Comparison of ENCODE assay signal across 12 mouse cellular contexts in the genomic region with DNA sequence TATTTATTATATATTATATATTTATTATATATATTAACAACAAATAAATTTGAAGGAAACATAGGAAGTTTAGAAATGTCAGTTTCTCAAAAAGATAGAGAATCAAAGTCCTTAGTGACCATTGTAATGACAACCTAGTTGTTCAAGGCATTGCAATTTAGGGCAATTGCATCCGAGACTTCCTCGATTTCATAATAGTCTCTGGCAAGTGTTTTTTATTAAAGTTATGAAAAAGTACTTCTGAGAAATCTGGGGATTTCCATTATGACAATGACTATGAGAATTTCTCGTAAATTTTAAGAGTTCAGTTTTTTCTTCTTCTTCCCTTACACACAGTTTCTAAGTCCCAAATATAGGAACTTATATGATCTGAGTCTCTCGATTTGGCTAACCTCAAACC.
"Had no signal": no experiment of that assay in that cellular context is flagged by ENCODE, and none has a peak within 500 bp of the region (broad histone marks: within the 10 kb centered on the region; RNA-seq: fewer than 3 reads in every experiment).

No protein-coding gene starts in this region.

- H3K4me1 ChIP-seq: midbrain, embryonic 13.5 days; midbrain, embryonic 15.5 days; neural tube, embryonic 12.5 days had no signal

- H3K36me3 ChIP-seq: liver, embryonic 15.5 days; midbrain, embryonic 13.5 days; midbrain, embryonic 15.5 days; neural tube, embryonic 12.5 days; stomach, embryonic 15.5 days had no signal

- H3K9me3 ChIP-seq: liver, embryonic 15.5 days; megakaryocyte, embryonic 14.5 days; midbrain, embryonic 13.5 days; midbrain, embryonic 15.5 days; neural tube, embryonic 12.5 days; stomach, embryonic 15.5 days had no signal

- H3K4me2 ChIP-seq: liver, embryonic 15.5 days; lung, embryonic 14.5 days; midbrain, embryonic 11.5 days; midbrain, embryonic 13.5 days; midbrain, embryonic 15.5 days; neural tube, embryonic 12.5 days; stomach, embryonic 15.5 days had no signal

- H3K4me3 ChIP-seq: liver, embryonic 15.5 days; megakaryocyte, embryonic 14.5 days; midbrain, embryonic 13.5 days; midbrain, embryonic 15.5 days; neural tube, embryonic 12.5 days; stomach, embryonic 15.5 days had no signal

- DNase-seq: lung, adult 18-20 months; lung, embryonic 14.5 days; lung, postnatal 4 days; thymus, adult 2 months had no signal

- H3K9ac ChIP-seq: liver, embryonic 15.5 days; lung, embryonic 14.5 days; midbrain, embryonic 13.5 days; midbrain, embryonic 15.5 days; neural tube, embryonic 12.5 days; stomach, embryonic 15.5 days had no signal

- ATAC-seq: midbrain, embryonic 13.5 days; midbrain, embryonic 15.5 days had no signal

- H3K27ac ChIP-seq: liver, embryonic 15.5 days; midbrain, embryonic 13.5 days; midbrain, embryonic 15.5 days; neural tube, embryonic 12.5 days; stomach, embryonic 15.5 days; stomach, postnatal 0 days had no signal

- H3K27me3 ChIP-seq: liver, embryonic 15.5 days; megakaryocyte, embryonic 14.5 days; midbrain, embryonic 13.5 days; midbrain, embryonic 15.5 days; neural tube, embryonic 12.5 days; stomach, embryonic 15.5 days had no signal
